Mouse (Mus musculus) CH12.LX (cell line): ENCODE measurements at regions not wholly inside any gene's neighbourhood (a gene's known extent, or its start where the extent isn't known, plus 50 kb on each side); places are given as distances from the start of the nearest gene placed in this dataset.
A peak's percentile ranks its signal among the peaks of the same experiment; 100 is the strongest.

Experiments used
- DNase-seq: peaks from one replicate; pipeline ENCODE4 v3.0.0-alpha.2; 2013; ENCODE audit errors: extremely low read depth
- H3K27ac ChIP-seq: 2 replicates; pipeline ENCODE4 v1.5.1; 2012; ENCODE audit warnings: low read depth, mild to moderate bottlenecking, control low read depth, moderate library complexity; ENCODE audit not compliant: insufficient read depth
- H3K27me3 ChIP-seq: replicated peaks from 2 replicates; pipeline ENCODE3; 2012; ENCODE audit warnings: inconsistent platforms
- H3K36me3 ChIP-seq, 2 experiments: replicated peaks in 1 of 2; 2 replicates each; pipeline versions ENCODE3 to v1.6.1; 2012; ENCODE audit warnings: inconsistent platforms in 1 of 2, low read length in 1 of 2, mild to moderate bottlenecking in 1 of 2, mixed read lengths in 1 of 2, moderate library complexity in 1 of 2; ENCODE audit not compliant: control insufficient read depth in 1 of 2, insufficient read depth in 1 of 2
- H3K4me1 ChIP-seq, 2 experiments: 2 replicates each; pipeline ENCODE4 v1.6.1; 2012; ENCODE audit warnings: inconsistent platforms in 1 of 2, moderate library complexity in 1 of 2; ENCODE audit not compliant: insufficient read depth in 2 of 2, control insufficient read depth in 1 of 2
- H3K4me2 ChIP-seq: 2 replicates; pipeline ENCODE4 v1.6.1; 2012; ENCODE audit warnings: low read depth, mild to moderate bottlenecking, control low read depth; ENCODE audit not compliant: poor library complexity, insufficient read depth, severe bottlenecking
- H3K4me3 ChIP-seq, 3 experiments: fragments of 150-350 bp in 1 of 3; sonication (generic) in 1 of 3; replicated peaks in 1 of 3; 2 replicates each; pipeline versions ENCODE3 to v1.5.1; 2011 to 2012; ENCODE audit warnings: low read depth in 2 of 3, low read length in 2 of 3, mild to moderate bottlenecking in 2 of 3, moderate library complexity in 2 of 3, control low read depth in 1 of 3, improper control_type of control experiment in 1 of 3, inconsistent platforms in 1 of 3, mixed read lengths in 1 of 3; ENCODE audit not compliant: poor library complexity in 1 of 3
- H3K79me2 ChIP-seq: replicated peaks from 2 replicates; pipeline ENCODE4 v1.6.1; 2012; ENCODE audit warnings: mild to moderate bottlenecking, moderate library complexity; ENCODE audit not compliant: control insufficient read depth, poor library complexity, insufficient read depth, severe bottlenecking; ENCODE audit errors: extremely low read depth
- H3K9ac ChIP-seq: 2 replicates; pipeline ENCODE4 v1.6.1; 2012; ENCODE audit warnings: low read depth, mild to moderate bottlenecking, control low read depth, moderate library complexity; ENCODE audit not compliant: insufficient read depth
- H3K9me3 ChIP-seq: replicated peaks from 2 replicates; pipeline ENCODE3; 2012; ENCODE audit warnings: low read length, inconsistent platforms, mixed read lengths
- BHLHE40 ChIP-seq: IDR thresholded peaks from 2 replicates; pipeline ENCODE4 v1.6.1; 2011; ENCODE audit warnings: mild to moderate bottlenecking, low read depth, low read length, improper control_type of control experiment
- CTCF ChIP-seq, 2 experiments: IDR thresholded peaks in 1 of 2; conservative IDR thresholded peaks in 1 of 2; 2 replicates each; pipeline ENCODE4 v1.5.1; 2011 to 2012; ENCODE audit warnings: low read depth in 2 of 2, low read length in 2 of 2, improper control_type of control experiment in 1 of 2, inconsistent platforms in 1 of 2, mild to moderate bottlenecking in 1 of 2, moderate library complexity in 1 of 2
- ELF1 ChIP-seq: IDR thresholded peaks from 2 replicates; pipeline ENCODE4 v1.6.1; 2014; ENCODE audit warnings: low read depth, mild to moderate bottlenecking, inconsistent platforms, low read length, improper control_type of control experiment
- EP300 ChIP-seq: IDR thresholded peaks from 2 replicates; pipeline ENCODE4 v1.6.1; 2011; ENCODE audit warnings: low read length, improper control_type of control experiment
- GABPA ChIP-seq: IDR thresholded peaks from 2 replicates; pipeline ENCODE4 v1.6.1; 2012; ENCODE audit warnings: low read depth, low read length, improper control_type of control experiment, inconsistent platforms; ENCODE audit not compliant: insufficient replicate concordance
- IRF4 ChIP-seq: IDR thresholded peaks from 2 replicates; pipeline ENCODE4 v1.6.1; 2014; ENCODE audit warnings: low read depth, mild to moderate bottlenecking, inconsistent platforms, low read length, improper control_type of control experiment
- JUN ChIP-seq: IDR thresholded peaks from 2 replicates; pipeline ENCODE4 v1.6.1; 2011; ENCODE audit warnings: low read depth, mild to moderate bottlenecking, low read length, improper control_type of control experiment, moderate library complexity; ENCODE audit not compliant: insufficient read depth
- JUND ChIP-seq: conservative IDR thresholded peaks from 2 replicates; pipeline ENCODE4 v1.6.1; 2011; ENCODE audit warnings: low read depth, low read length, improper control_type of control experiment
- KAT2A ChIP-seq: IDR thresholded peaks from 2 replicates; pipeline ENCODE4 v1.6.1; 2012; ENCODE audit warnings: low read length, improper control_type of control experiment, inconsistent platforms; ENCODE audit not compliant: insufficient replicate concordance
- MAFK ChIP-seq: IDR thresholded peaks from 2 replicates; pipeline ENCODE4 v1.6.1; 2011; ENCODE audit warnings: low read length, improper control_type of control experiment; ENCODE audit not compliant: insufficient replicate concordance
- MXI1 ChIP-seq: IDR thresholded peaks from 2 replicates; pipeline ENCODE4 v1.6.1; 2011; ENCODE audit warnings: mild to moderate bottlenecking, low read depth, low read length, improper control_type of control experiment
- MYC ChIP-seq: IDR thresholded peaks from 2 replicates; pipeline ENCODE4 v1.6.1; 2011; ENCODE audit warnings: low read depth, mild to moderate bottlenecking, improper control_type of control experiment, low read length
- NELFE ChIP-seq: IDR thresholded peaks from 2 replicates; pipeline ENCODE4 v1.6.1; 2011; ENCODE audit warnings: low read depth, low read length, improper control_type of control experiment
- RAD21 ChIP-seq: IDR thresholded peaks from 2 replicates; pipeline ENCODE4 v1.6.1; 2011; ENCODE audit warnings: low read depth, mild to moderate bottlenecking, low read length, improper control_type of control experiment, moderate library complexity
- RCOR1 ChIP-seq: conservative IDR thresholded peaks from 2 replicates; pipeline ENCODE4 v1.6.1; 2012; ENCODE audit warnings: low read depth, mild to moderate bottlenecking, inconsistent platforms, low read length, improper control_type of control experiment
- SIN3A ChIP-seq: IDR thresholded peaks from 2 replicates; pipeline ENCODE4 v1.6.1; 2012; ENCODE audit warnings: low read length, improper control_type of control experiment, inconsistent platforms
- SMC3 ChIP-seq: IDR thresholded peaks from 2 replicates; pipeline ENCODE4 v1.6.1; 2011; ENCODE audit warnings: low read depth, low read length, improper control_type of control experiment
- TCF12 ChIP-seq: IDR thresholded peaks from 2 replicates; pipeline ENCODE4 v1.6.1; 2014; ENCODE audit warnings: low read depth, mild to moderate bottlenecking, inconsistent platforms, low read length, improper control_type of control experiment
- UBTF ChIP-seq: IDR thresholded peaks from 2 replicates; pipeline ENCODE4 v1.6.1; 2012; ENCODE audit warnings: low read depth, mild to moderate bottlenecking, inconsistent platforms, low read length, improper control_type of control experiment, moderate library complexity
- USF1 ChIP-seq: IDR thresholded peaks from 2 replicates; pipeline ENCODE4 v1.6.1; 2014; ENCODE audit warnings: low read depth, mild to moderate bottlenecking, inconsistent platforms, low read length, improper control_type of control experiment
- USF2 ChIP-seq: conservative IDR thresholded peaks from 2 replicates; pipeline ENCODE4 v1.6.1; 2011; ENCODE audit warnings: low read depth, low read length, improper control_type of control experiment
- ZC3H11A ChIP-seq: IDR thresholded peaks from 2 replicates; pipeline ENCODE4 v1.6.1; 2012; ENCODE audit warnings: low read depth, mild to moderate bottlenecking, inconsistent platforms, low read length, improper control_type of control experiment
- ZKSCAN1 ChIP-seq: IDR thresholded peaks from 2 replicates; pipeline ENCODE4 v1.6.1; 2012; ENCODE audit warnings: low read depth, inconsistent platforms, low read length, improper control_type of control experiment, borderline replicate concordance
- ZMIZ1 ChIP-seq: IDR thresholded peaks from 2 replicates; pipeline ENCODE4 v1.6.1; 2012; ENCODE audit warnings: low read depth, mild to moderate bottlenecking, inconsistent platforms, low read length, improper control_type of control experiment
- dilution Hi-C: fragments of 300-500 bp; cut with MboI; formaldehyde crosslinking; loops from 2 replicates; pipeline ENCODE4 v1.14.3; 2020; ENCODE audit warnings: low sequenced_read_pairs; ENCODE audit not compliant: extremely low pct_unique_long_range_greater_than_20kb, extremely low pct_ligation_motif_present
- in situ Hi-C: fragments of 300-500 bp; cut with MboI; formaldehyde crosslinking; loops from 3 replicates; pipeline ENCODE4 v1.14.3; 2019; ENCODE audit warnings: low sequenced_read_pairs, low pct_ligation_motif_present, low pct_unique_long_range_greater_than_20kb, mixed read lengths

- TF ChIP-seq ZKSCAN1 = no peak
- no peak for TF ChIP-seq USF2
- no peak for TF ChIP-seq KAT2A
- TF ChIP-seq MYC = no peak
- TF ChIP-seq MXI1 = no peak
- no peak for TF ChIP-seq IRF4
- no peak for TF ChIP-seq RAD21
- no peak for TF ChIP-seq ELF1
- no peaks in the 10 kb centered on the region for H3K79me2 ChIP-seq
- no peak overlapping the region for H3K4me2 ChIP-seq
- no peak for DNase-seq
- H3K4me1 ChIP-seq = no peaks in the 10 kb centered on the region
- H3K27ac ChIP-seq = no peak overlapping the region
- no peaks in the 10 kb centered on the region for H3K36me3 ChIP-seq
- no peak overlapping the region for H3K4me3 ChIP-seq
- H3K27me3 ChIP-seq = peaks cover 2% of the 10 kb centered on the region
- in situ Hi-C loops = no loop called here
- no peak overlapping the region for H3K9ac ChIP-seq
- dilution Hi-C loops = no loop called here
- H3K9me3 ChIP-seq = no peaks in the 10 kb centered on the region
Observed at GRCm38 (mm10) chr11:48568769-48569168, 231.4 kb upstream of the Rack1 start.

GRCm38 (mm10) chr11:48567583-48568562 is 232.3 kb upstream of the Rack1 start:
- Histone ChIP-seq H3K4me3 (no peak overlapping the region), H3K36me3 (no peaks in the 10 kb centered on the region), H3K9me3 (no peaks in the 10 kb centered on the region), H3K27ac (no peak overlapping the region)
- dilution Hi-C loops (no loop called here), in situ Hi-C loops (no loop called here)
- TF ChIP-seq SIN3A = no peak
- TF ChIP-seq RCOR1 = no peak
- no peak for TF ChIP-seq USF1
- no peak for TF ChIP-seq ZC3H11A
- TF ChIP-seq, all 38 proteins: peak for 0
- DNase-seq = no peak
- Histone ChIP-seq H3K9ac (no peak overlapping the region), H3K4me1 (no peaks in the 10 kb centered on the region), H3K79me2 (no peaks in the 10 kb centered on the region), H3K27me3 (peaks cover 2% of the 10 kb centered on the region), H3K4me2 (no peak overlapping the region)

- no peaks in the 10 kb centered on the region for H3K9me3 ChIP-seq
- DNase-seq = peak; percentile 33
- no peaks in the 10 kb centered on the region for H3K36me3 ChIP-seq
- dilution Hi-C loops (no loop called here), in situ Hi-C loops (no loop called here)
- no peak overlapping the region for H3K9ac ChIP-seq
- H3K79me2 ChIP-seq = no peaks in the 10 kb centered on the region
- no peak overlapping the region for H3K4me3 ChIP-seq
- H3K4me2 ChIP-seq = peak overlapping the region; percentile 22; the same call in 1 of the 2 replicates
- peaks cover 5 to 6% of the 10 kb centered on the region in 2 experiments; a peak in 2 of 4 replicates for H3K4me1 ChIP-seq
- no peaks in the 10 kb centered on the region for H3K27me3 ChIP-seq
- H3K27ac ChIP-seq = no peak overlapping the region
- TF ChIP-seq SMC3 (no peak), UBTF (no peak), BHLHE40 (peak; percentile 40; the same call in 1 of the 2 replicates), MAFK (peak; percentile 54; the same call in 1 of the 2 replicates), JUND (peak; percentile 70), ZMIZ1 (no peak), TCF12 (no peak), RCOR1 (no peak), MXI1 (no peak), GABPA (no peak), NELFE (no peak), MYC (no peak), EP300 (peak; percentile 71), CTCF (conservative IDR thresholded peaks at IDR 0.05 in 1 of 2, IDR thresholded peaks at IDR 0.05 in 1 of 2; ENCODE audit: low read depth in 2 of 2, low read length in 2 of 2) (no peak), KAT2A (no peak), JUN (peak; percentile 70), ZC3H11A (no peak)
Observed at GRCm38 (mm10) chr11:48558053-48558452, 242.1 kb upstream of the Rack1 start.
